Mouse (Mus musculus) olfactory bulb, adult 2 months (tissue): Measurements from ENCODE around the gene Pkp4.

Source experiments
- CTCF ChIP-seq: fragments of 200-500 bp; IDR thresholded peaks from 2 replicates; pipeline ENCODE4 v1.5.1; 2012; ENCODE audit warnings: low read depth, mild to moderate bottlenecking, low read length, moderate library complexity; ENCODE audit not compliant: insufficient read depth
- POLR2A ChIP-seq: fragments of 200-500 bp; IDR thresholded peaks from 2 replicates; pipeline ENCODE4 v1.6.1; 2012; ENCODE audit warnings: mild to moderate bottlenecking, low read depth, low read length, moderate library complexity; ENCODE audit not compliant: insufficient read depth

- TF ChIP-seq CTCF = no peak
- no peak for TF ChIP-seq POLR2A
These were observed 212.5 kb downstream of the Pkp4 start for GRCm38 (mm10) chr2:59373113-59373512.
